ENCODE assay signal across 9 mouse cellular contexts in genomic region chr9:69114429-69114984, GRCm38 (mm10).
"Had no signal": no experiment of that assay in that cellular context is flagged by ENCODE, and none has a peak within 500 bp of the region (broad histone marks: within the 10 kb centered on the region; RNA-seq: fewer than 3 reads in every experiment).

No protein-coding gene starts in this region.

- DNase-seq: lung, adult 18-20 months; lung, embryonic 14.5 days; lung, postnatal 10 days; lung, postnatal 4 days; midbrain, embryonic 14.5 days; right cerebral cortex, postnatal 14 days; thymus, adult 18-20 months; thymus, postnatal 25 days; thymus, postnatal 4 days had no signal
